ENCODE assay signal across 9 mouse cellular contexts in genomic region chr17:27629249-27630020, GRCm38 (mm10). TPM values are rescaled to one million over a fixed set of nuclear protein-coding genes. Genes with fewer than 3 reads are reported as not detected.
DNase-seq lines count a peak whose midpoint lies in the region; ATAC-seq and TF ChIP-seq lines count a peak whose summit lies in the region.
"Had no signal": no experiment of that assay in that cellular context is flagged by ENCODE, and none has a peak within 500 bp of the region (broad histone marks: within the 10 kb centered on the region; RNA-seq: fewer than 3 reads in every experiment).

No protein-coding gene starts in this region.

- no peak overlapping the region for H3K9ac ChIP-seq in forebrain, postnatal 0 days
- H3K9ac ChIP-seq in hindbrain, postnatal 0 days (replicated peaks; ENCODE audit: low read length), result no peak overlapping the region

- in situ Hi-C loops in Patski (cut with MboI; ENCODE audit: low pct_unique_long_range_greater_than_20kb), result loop anchor here (5.0 kb wide), 1 partner anchor 62 kb away; the partner anchor contains the start of gene AI413582

- ATAC-seq in Patski, result peak; percentile 52
- ATAC-seq in forebrain, postnatal 0 days, result peak; percentile 53; the same call in 1 of the 2 replicates
- peak; percentile 22; the same call in 1 of the 2 replicates for ATAC-seq in hindbrain, postnatal 0 days

- no peak overlapping the region for H3K4me3 ChIP-seq in forebrain, postnatal 0 days (ENCODE audit: low read depth, low read length)
- H3K4me3 ChIP-seq in hindbrain, postnatal 0 days (ENCODE audit: low read length), result no peak overlapping the region

- H3K27me3 ChIP-seq in Patski, result no peaks in the 10 kb centered on the region
- no peaks in the 10 kb centered on the region for H3K27me3 ChIP-seq in forebrain, postnatal 0 days (ENCODE audit: insufficient read depth, low read length)
- H3K27me3 ChIP-seq in hindbrain, postnatal 0 days (ENCODE audit: insufficient read depth, low read length), result no peaks in the 10 kb centered on the region
- H3K27me3 ChIP-seq: megakaryocyte, embryonic 14.5 days had no signal

- peak; percentile 88 for TF ChIP-seq CTCF in Patski (IDR thresholded peaks at IDR 0.05)
- TF ChIP-seq CTCF in forebrain, postnatal 0 days (IDR thresholded peaks at IDR 0.05; ENCODE audit: low read depth), result peak; percentile 88
- TF ChIP-seq CTCF in hindbrain, postnatal 0 days (IDR thresholded peaks at IDR 0.05; ENCODE audit: low read depth), result peak; percentile 91

- H3K27ac ChIP-seq in forebrain, postnatal 0 days (ENCODE audit: low read depth, low read length), result no peak overlapping the region
- no peak overlapping the region for H3K27ac ChIP-seq in hindbrain, postnatal 0 days

- H3K36me3 ChIP-seq in forebrain, postnatal 0 days (ENCODE audit: insufficient read depth), result peaks cover 34% of the 10 kb centered on the region
- peaks cover 42% of the 10 kb centered on the region for H3K36me3 ChIP-seq in hindbrain, postnatal 0 days (ENCODE audit: insufficient read depth, low read length)

- CTCF ChIA-PET in Patski (lab: Charles Lee), result interaction anchor here (1.4 to 1.5 kb wide), 2 partner anchors 53 to 94 kb away, joined by 3 to 4 read pairs; no protein-coding TSS in a partner anchor

- WGBS in forebrain, postnatal 0 days, result 74% methylated on average over 2 of the region's 2 CpGs
- 64% methylated on average over 2 of the region's 2 CpGs for WGBS in hindbrain, postnatal 0 days

- POLR2A ChIA-PET in Patski (lab: Charles Lee), result interaction anchor here (0.6 to 1.0 kb wide), 2 partner anchors 25 to 315 kb away, joined by 4 read pairs; no protein-coding TSS in a partner anchor

- no peaks in the 10 kb centered on the region for H3K9me3 ChIP-seq in forebrain, postnatal 0 days (ENCODE audit: low read length)
- no peaks in the 10 kb centered on the region for H3K9me3 ChIP-seq in hindbrain, postnatal 0 days (ENCODE audit: low read length)
- H3K9me3 ChIP-seq: megakaryocyte, embryonic 14.5 days had no signal

- no peak overlapping the region for H3K4me2 ChIP-seq in forebrain, postnatal 0 days (ENCODE audit: low read depth)
- no peak overlapping the region for H3K4me2 ChIP-seq in hindbrain, postnatal 0 days (ENCODE audit: low read depth, low read length)

- DNase-seq in Patski (ENCODE audit: low read depth, low spot score), result no peak
- DNase-seq in cerebellum, adult 18-20 months, result peak; percentile 90
- DNase-seq in forebrain, postnatal 0 days, result peak; percentile 84
- DNase-seq in hindbrain, postnatal 0 days (ENCODE audit: low spot score), result peak; percentile 93
- peak; percentile 88 for DNase-seq in left cerebral cortex, adult 18-20 months (ENCODE audit: low spot score in 2 of 2)
- peak; percentile 95 for DNase-seq in lung, postnatal 36 days
- peak; percentile 77 to 78 for DNase-seq in right cerebral cortex, postnatal 36 days (ENCODE audit: low spot score in 2 of 2)
- peak; percentile 58 to 81 for DNase-seq in urinary bladder, postnatal 4 days (ENCODE audit: low spot score in 2 of 2)

- 0 out of 2 replicates have a peak, but pooled peaks cover 4% of the 10 kb centered on the region for H3K4me1 ChIP-seq in forebrain, postnatal 0 days (ENCODE audit: insufficient read depth)
- H3K4me1 ChIP-seq in hindbrain, postnatal 0 days (ENCODE audit: insufficient read depth, low read length), result no peaks in the 10 kb centered on the region

RNA-seq across cellular contexts. Expression of gene RPS10-NUDT3, which starts 5.6 kb away (rescaled TPM):
- 1.7 TPM for polyA plus RNA-seq in Patski (2021)
- not detected in 2 replicates for total RNA-seq in forebrain, postnatal 0 days (2014; rRNA removed)
- polyA plus RNA-seq in forebrain, postnatal 0 days (2015; fragmentation: Nextera tagmentation; extraction: Ambion mirVana), result not detected in 2 replicates
- not detected in 2 replicates for total RNA-seq in hindbrain, postnatal 0 days (2014; rRNA removed)
- not detected in 2 replicates for polyA plus RNA-seq in hindbrain, postnatal 0 days (2015; fragmentation: Nextera tagmentation; extraction: Ambion mirVana)
- not detected for total RNA-seq in left cerebral cortex, adult 18-20 months (2021)

RNA-seq across cellular contexts. Expression of gene Nudt3, which starts 6.1 kb away (rescaled TPM):
- 196 TPM for polyA plus RNA-seq in Patski (2021)
- 324 and 329 TPM in 2 replicates for total RNA-seq in forebrain, postnatal 0 days (2014; rRNA removed)
- polyA plus RNA-seq in forebrain, postnatal 0 days (2015; fragmentation: Nextera tagmentation; extraction: Ambion mirVana), result 249 TPM in 2 replicates
- 252 and 264 TPM in 2 replicates for total RNA-seq in hindbrain, postnatal 0 days (2014; rRNA removed)
- polyA plus RNA-seq in hindbrain, postnatal 0 days (2015; fragmentation: Nextera tagmentation; extraction: Ambion mirVana), result 210 and 220 TPM in 2 replicates
- 100 to 1,000 TPM; 562 to 569 TPM for total RNA-seq in left cerebral cortex, adult 18-20 months (2021)

RNA-seq across cellular contexts. Expression of gene Rps10, which starts 7.0 kb away (rescaled TPM):
- polyA plus RNA-seq in Patski (2021), result 1,510 TPM
- 1,348 and 1,517 TPM in 2 replicates for total RNA-seq in forebrain, postnatal 0 days (2014; rRNA removed)
- 502 and 620 TPM in 2 replicates for polyA plus RNA-seq in forebrain, postnatal 0 days (2015; fragmentation: Nextera tagmentation; extraction: Ambion mirVana)
- 1,174 and 1,303 TPM in 2 replicates for total RNA-seq in hindbrain, postnatal 0 days (2014; rRNA removed)
- 497 and 519 TPM in 2 replicates for polyA plus RNA-seq in hindbrain, postnatal 0 days (2015; fragmentation: Nextera tagmentation; extraction: Ambion mirVana)
- total RNA-seq in left cerebral cortex, adult 18-20 months (2021), result 100 to 1,000 TPM; 498 to 500 TPM

RNA-seq across cellular contexts. Expression of gene Pacsin1, which starts 25.9 kb away (rescaled TPM):
- 0.05 TPM for polyA plus RNA-seq in Patski (2021)
- total RNA-seq in forebrain, postnatal 0 days (2014; rRNA removed), result 29.3 and 38.7 TPM in 2 replicates
- 42.5 and 62.5 TPM in 2 replicates for polyA plus RNA-seq in forebrain, postnatal 0 days (2015; fragmentation: Nextera tagmentation; extraction: Ambion mirVana)
- 38.3 and 62.9 TPM in 2 replicates for total RNA-seq in hindbrain, postnatal 0 days (2014; rRNA removed)
- polyA plus RNA-seq in hindbrain, postnatal 0 days (2015; fragmentation: Nextera tagmentation; extraction: Ambion mirVana), result 80.0 and 85.1 TPM in 2 replicates
- 100 to 1,000 TPM; 429 to 433 TPM for total RNA-seq in left cerebral cortex, adult 18-20 months (2021)
